Mouse (Mus musculus) cortical plate, adult 2 months (tissue): ENCODE measurements at regions not wholly inside any gene's neighbourhood (a gene's known extent, or its start where the extent isn't known, plus 50 kb on each side); places are given as distances from the start of the nearest gene placed in this dataset.

Experiments
- H3K27ac ChIP-seq: fragments of 200-500 bp; 2 replicates; pipeline ENCODE4 v1.5.1; 2012; ENCODE audit warnings: low read length, control low read depth, inconsistent platforms; ENCODE audit not compliant: insufficient read depth
- H3K4me1 ChIP-seq: fragments of 200-500 bp; 2 replicates; pipeline ENCODE4 v1.6.1; 2011; ENCODE audit warnings: low read length; ENCODE audit not compliant: control insufficient read depth, insufficient read depth
- H3K4me3 ChIP-seq: fragments of 200-500 bp; 2 replicates; pipeline ENCODE4 v1.5.1; 2011; ENCODE audit warnings: mild to moderate bottlenecking, low read length, control low read depth; ENCODE audit not compliant: insufficient read depth
- CTCF ChIP-seq: fragments of 200-500 bp; IDR thresholded peaks from 2 replicates; pipeline ENCODE4 v1.5.1; 2011; ENCODE audit warnings: mild to moderate bottlenecking, control low read depth, low read length; ENCODE audit not compliant: insufficient read depth; ENCODE audit errors: extremely low read depth
- POLR2A ChIP-seq: fragments of 200-500 bp; IDR thresholded peaks from 2 replicates; pipeline ENCODE4 v1.6.1; 2011; ENCODE audit warnings: mild to moderate bottlenecking, low read length, control low read depth; ENCODE audit not compliant: insufficient read depth; ENCODE audit errors: extremely low read depth

DNA sequence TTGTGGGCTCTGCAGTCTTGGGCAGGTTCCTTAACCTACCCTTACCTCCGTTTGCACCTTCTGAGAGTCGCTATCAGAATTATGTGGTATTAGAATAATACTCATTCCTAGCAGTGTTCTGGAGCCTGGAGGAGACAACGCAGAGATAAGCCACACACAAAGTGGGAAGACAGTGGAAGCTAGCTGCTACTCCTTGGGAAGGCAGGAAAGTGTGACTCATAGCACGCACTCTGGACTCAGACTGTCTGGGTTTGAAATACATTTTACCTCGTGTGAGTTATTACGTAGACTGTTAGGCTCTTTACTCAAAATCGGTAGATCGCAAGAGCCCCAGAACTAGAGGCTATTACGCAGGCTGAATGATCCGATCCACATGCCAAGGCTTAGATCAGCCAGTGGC lies 66.7 kb upstream of the Cited2 start:
- H3K4me1 ChIP-seq, result no peaks in the 10 kb centered on the region
- no peak overlapping the region for H3K4me3 ChIP-seq
- H3K27ac ChIP-seq, result no peak overlapping the region
- no peak for TF ChIP-seq CTCF

DNA sequence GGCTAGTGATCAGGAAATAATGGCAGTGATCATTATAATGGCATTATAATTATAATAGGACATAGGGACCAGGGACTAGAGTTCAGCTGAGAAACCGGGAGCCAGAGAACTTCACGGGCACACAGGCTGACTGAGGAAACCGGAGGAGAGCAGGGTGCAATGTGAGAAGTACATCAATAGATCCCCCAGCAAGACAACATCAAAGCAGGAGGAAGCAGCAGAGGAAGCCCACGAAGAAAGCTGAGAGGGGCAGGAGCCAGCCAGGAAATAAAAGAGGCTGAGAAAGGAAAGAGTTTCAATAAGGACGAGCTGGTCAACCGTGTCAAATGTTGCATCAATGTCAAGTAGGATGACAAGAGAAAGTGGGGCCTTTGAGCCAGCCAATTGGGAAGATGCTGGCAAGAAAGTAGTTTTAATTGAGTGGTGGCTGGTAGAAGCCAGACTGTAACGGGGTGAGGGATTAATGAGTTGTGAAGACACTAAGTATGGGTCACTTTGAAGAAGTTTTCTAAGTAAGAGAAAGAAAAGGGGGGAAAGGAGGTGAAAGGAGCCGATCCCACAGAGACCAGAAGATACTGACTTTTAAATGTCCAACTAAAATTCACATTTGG lies 66.0 kb upstream of the Cited2 start:
- no peak overlapping the region for H3K4me3 ChIP-seq
- no peaks in the 10 kb centered on the region for H3K4me1 ChIP-seq
- H3K27ac ChIP-seq, result no peak overlapping the region
- no peak for TF ChIP-seq CTCF
- TF ChIP-seq POLR2A, result no peak

DNA sequence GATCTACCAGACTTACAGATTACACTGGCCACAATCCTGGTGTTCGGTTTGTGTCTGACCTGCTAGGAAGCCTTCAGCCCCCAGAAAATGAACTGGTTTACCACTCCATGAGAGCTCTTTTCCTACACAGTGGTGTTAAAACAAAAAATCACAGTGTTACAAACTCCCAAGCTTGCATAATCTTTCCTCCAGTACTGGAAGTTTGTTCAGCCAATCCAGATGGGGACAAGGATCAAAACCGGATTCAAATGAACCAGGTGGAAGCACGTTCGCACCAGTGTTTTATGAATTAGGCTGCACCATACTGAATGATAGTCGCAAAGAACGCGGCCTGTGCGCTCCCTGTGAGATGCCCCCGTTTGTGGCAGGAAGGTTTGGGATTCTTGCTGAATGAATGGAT lies 63.4 kb upstream of the Cited2 start:
- Histone ChIP-seq H3K27ac (no peak overlapping the region), H3K4me1 (no peaks in the 10 kb centered on the region), H3K4me3 (no peak overlapping the region)
- TF ChIP-seq CTCF (no peak), POLR2A (no peak)

DNA sequence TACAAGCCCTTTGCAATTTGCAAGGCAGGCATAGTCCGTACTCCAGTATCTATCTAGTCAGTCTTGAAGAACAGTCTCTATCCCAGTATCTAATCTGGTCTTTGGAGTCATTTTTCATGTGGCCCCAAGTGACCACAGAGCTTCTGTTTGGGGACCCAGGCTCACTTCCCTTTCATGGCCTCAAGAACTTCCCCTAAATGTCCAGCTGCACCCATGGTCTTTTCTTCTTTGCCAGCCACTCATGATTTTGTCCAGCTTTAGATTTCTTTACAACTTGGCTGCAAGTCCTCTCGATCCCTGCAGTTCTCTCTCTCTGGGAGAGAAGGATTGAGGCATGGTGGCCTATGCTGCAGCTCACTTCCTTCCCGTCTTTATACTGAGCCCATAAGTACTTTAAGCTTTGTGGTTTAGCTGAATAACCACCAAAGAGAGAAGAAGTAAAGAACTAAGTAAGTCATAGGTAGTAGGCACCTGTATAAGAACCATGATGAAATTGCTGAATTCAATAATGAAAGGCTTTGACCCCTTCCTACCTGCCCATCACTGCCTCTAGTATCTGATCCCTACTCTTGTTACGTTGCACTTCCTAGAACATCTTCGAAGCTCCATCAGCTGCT lies 62.1 kb upstream of the Cited2 start:
- TF ChIP-seq CTCF (no peak), POLR2A (no peak)
- H3K4me3 ChIP-seq, result no peak overlapping the region
- H3K4me1 ChIP-seq, result no peaks in the 10 kb centered on the region
- H3K27ac ChIP-seq, result no peak overlapping the region

DNA sequence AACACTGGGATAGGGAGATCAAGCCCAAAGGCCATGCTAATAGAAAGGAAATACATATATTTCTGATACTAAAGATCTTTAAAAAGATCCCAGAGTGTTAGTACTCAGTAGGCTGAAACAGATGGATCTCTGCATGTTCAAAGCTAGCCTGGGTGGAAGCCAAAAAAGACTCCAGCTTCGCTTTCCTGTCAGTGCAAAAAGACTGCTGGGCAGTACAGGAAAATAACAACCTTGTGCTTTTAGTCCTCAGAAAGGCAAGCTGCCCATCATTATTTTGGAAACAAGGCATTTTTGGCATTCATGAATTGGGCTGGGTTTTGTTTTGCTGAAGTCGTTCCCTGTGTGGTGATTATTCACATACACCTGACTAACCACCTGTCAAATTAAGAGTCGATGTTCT lies 56.9 kb upstream of the Cited2 start:
- Histone ChIP-seq H3K27ac (no peak overlapping the region), H3K4me1 (no peaks in the 10 kb centered on the region), H3K4me3 (no peak overlapping the region)
- TF ChIP-seq CTCF, result no peak
- TF ChIP-seq POLR2A, result no peak

DNA sequence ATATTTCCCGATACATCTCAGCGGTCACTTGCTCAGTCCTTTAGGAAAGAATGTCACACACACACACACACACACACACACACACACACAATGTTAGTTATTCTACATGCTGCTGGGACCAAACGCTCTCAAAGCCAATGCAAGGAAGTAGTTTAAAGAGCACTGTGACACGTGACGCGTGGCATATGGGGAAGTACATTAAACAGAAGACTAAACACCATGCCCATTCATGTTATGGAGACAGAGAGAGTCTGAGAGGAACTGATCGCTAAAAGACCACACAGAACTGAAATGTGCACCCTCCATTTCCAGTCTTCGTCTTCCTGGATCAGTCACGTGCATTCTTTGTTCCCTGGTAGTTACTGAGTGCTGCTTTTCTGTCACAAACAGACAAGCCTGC lies 53.6 kb upstream of the Cited2 start:
- H3K4me3 ChIP-seq, result no peak overlapping the region
- H3K4me1 ChIP-seq, result no peaks in the 10 kb centered on the region
- TF ChIP-seq POLR2A (no peak), CTCF (no peak)
- H3K27ac ChIP-seq, result no peak overlapping the region
